Mouse (Mus musculus) erythroblast, embryonic 14.5 days (primary cell): Measurements from ENCODE around the gene Wasf3.

ENCODE experiments used
- GATA1 ChIP-seq: IDR thresholded peaks from 2 replicates; pipeline ENCODE4 v1.6.1; 2012; ENCODE audit warnings: low read length, inconsistent platforms, mixed read lengths
- TAL1 ChIP-seq: IDR thresholded peaks from 3 replicates; pipeline ENCODE4 v1.6.1; 2012; ENCODE audit warnings: low read length, inconsistent platforms, mixed read lengths

DNA sequence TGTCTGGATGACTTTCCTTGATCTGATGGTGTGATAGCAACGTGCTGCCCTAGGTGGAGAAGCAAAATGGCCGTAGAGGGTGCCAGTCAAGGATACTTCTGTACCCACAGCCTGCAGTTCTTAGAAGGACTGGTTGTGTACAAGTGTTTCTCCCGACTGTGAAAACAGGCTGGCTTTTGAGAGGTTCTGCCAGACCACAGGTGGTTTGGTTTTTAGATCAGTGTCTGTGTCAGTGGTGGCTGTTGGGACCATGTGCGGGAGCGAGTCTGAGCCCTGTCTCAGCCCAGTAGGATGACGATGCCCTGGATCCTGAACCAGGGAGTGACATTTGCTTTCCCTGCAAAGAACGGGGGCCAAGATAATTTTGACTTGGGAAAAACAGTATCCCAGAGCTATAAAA is 9.8 kb downstream of the Wasf3 start:
- TF ChIP-seq GATA1: no peak
- no peak for TF ChIP-seq TAL1
